Mouse (Mus musculus) embryonic fibroblast, embryonic 13.5 days (primary cell): Measurements from ENCODE around the gene Cryl1.

Experiments used
- CTCF ChIP-seq: IDR thresholded peaks from 2 replicates; pipeline ENCODE4 v1.5.1; 2011; ENCODE audit warnings: mild to moderate bottlenecking, control low read depth, low read length, moderate library complexity, borderline replicate concordance; ENCODE audit not compliant: insufficient read depth
- POLR2A ChIP-seq: IDR thresholded peaks from 2 replicates; pipeline ENCODE4 v1.6.1; 2011; ENCODE audit warnings: low read depth, mild to moderate bottlenecking, control low read depth, low read length, moderate library complexity

- TF ChIP-seq CTCF (no peak), POLR2A (no peak)
Observed at GRCm38 (mm10) chr14:57407039-57407987, 9.0 kb upstream of the Cryl1 start.
